9 mouse cellular contexts compared by ENCODE assay signal in the genomic region with DNA sequence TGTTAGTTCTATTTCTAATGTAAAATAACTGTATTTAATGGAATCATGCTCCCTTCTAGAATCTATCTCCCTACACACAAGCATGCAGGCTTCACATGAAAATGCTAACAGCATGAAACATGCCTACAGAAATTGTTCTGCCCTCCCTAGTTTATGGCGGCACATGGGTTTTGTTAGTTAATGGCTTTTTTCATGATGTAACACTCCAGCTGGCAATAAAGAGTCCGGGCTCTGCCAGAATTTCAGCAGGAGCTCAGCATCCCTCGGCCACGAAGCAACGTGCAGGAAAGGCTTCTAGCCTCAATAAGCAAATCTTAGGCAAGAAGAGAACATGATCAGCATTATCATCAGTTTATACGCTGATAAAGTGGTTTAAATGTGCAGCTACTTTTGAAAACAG. TPM values are rescaled to one million over a fixed set of nuclear protein-coding genes. Genes with fewer than 3 reads are reported as not detected.
DNase-seq lines count a peak whose midpoint lies in the region; ATAC-seq and TF ChIP-seq lines count a peak whose summit lies in the region.
"Had no signal": no experiment of that assay in that cellular context is flagged by ENCODE, and none has a peak within 500 bp of the region (broad histone marks: within the 10 kb centered on the region; RNA-seq: fewer than 3 reads in every experiment).

No protein-coding gene starts in this region.

- H3K4me2 ChIP-seq in heart, embryonic 11.5 days, result no peak overlapping the region
- H3K4me2 ChIP-seq in forebrain, postnatal 0 days (ENCODE audit: low read depth), result no peak overlapping the region
- no peak overlapping the region for H3K4me2 ChIP-seq in limb, embryonic 14.5 days (replicated peaks; ENCODE audit: low read depth, low read length, severe bottlenecking)
- no peak overlapping the region for H3K4me2 ChIP-seq in stomach, postnatal 0 days (replicated peaks; ENCODE audit: low read depth)

- no peaks in the 10 kb centered on the region for H3K4me1 ChIP-seq in heart, embryonic 11.5 days (ENCODE audit: control insufficient read depth, insufficient read depth, low read length)
- H3K4me1 ChIP-seq in forebrain, postnatal 0 days (ENCODE audit: insufficient read depth), result no peaks in the 10 kb centered on the region
- peaks cover 6% of the 10 kb centered on the region; the same call in 1 of the 2 replicates for H3K4me1 ChIP-seq in limb, embryonic 14.5 days (ENCODE audit: control insufficient read depth, insufficient read depth, low read length)
- H3K4me1 ChIP-seq in stomach, postnatal 0 days (replicated peaks; ENCODE audit: control insufficient read depth, insufficient read depth), result no peaks in the 10 kb centered on the region

- no peak overlapping the region for H3K4me3 ChIP-seq in heart, embryonic 11.5 days (ENCODE audit: low read depth, low read length)
- no peak overlapping the region for H3K4me3 ChIP-seq in forebrain, postnatal 0 days (ENCODE audit: low read depth, low read length)
- H3K4me3 ChIP-seq in limb, embryonic 14.5 days (replicated peaks; ENCODE audit: low read length), result no peak overlapping the region
- no peak overlapping the region for H3K4me3 ChIP-seq in stomach, postnatal 0 days (ENCODE audit: low read depth, low read length)

- WGBS in heart, embryonic 11.5 days (ENCODE audit: insufficient replicate concordance), result 80% methylated on average over 6 of the region's 6 CpGs
- 36% methylated on average over 6 of the region's 6 CpGs for WGBS in forebrain, postnatal 0 days
- WGBS in limb, embryonic 14.5 days, result 24% methylated on average over 6 of the region's 6 CpGs
- WGBS in stomach, postnatal 0 days, result 66% methylated on average over 6 of the region's 6 CpGs

- no peak overlapping the region for H3K27ac ChIP-seq in heart, embryonic 11.5 days (ENCODE audit: low read depth, low read length)
- 0 out of 2 replicates have a peak overlapping the region, but pooled peaks have one; percentile 21 for H3K27ac ChIP-seq in forebrain, postnatal 0 days (ENCODE audit: low read depth, low read length)
- no peak overlapping the region for H3K27ac ChIP-seq in limb, embryonic 14.5 days (replicated peaks; ENCODE audit: low read depth, low read length)
- no peak overlapping the region for H3K27ac ChIP-seq in stomach, postnatal 0 days (replicated peaks)

- no peak for ATAC-seq in heart, embryonic 11.5 days (replicated peaks; ENCODE audit: insufficient number of reproducible peaks, low FRiP score, low TSS enrichment)
- peak; percentile 63 for ATAC-seq in forebrain, postnatal 0 days
- ATAC-seq in limb, embryonic 14.5 days (ENCODE audit: low FRiP score, low read depth), result peak; percentile 57
- no peak for ATAC-seq in stomach, postnatal 0 days (ENCODE audit: low FRiP score, low TSS enrichment)
- ATAC-seq: activated CD4-positive, CD25-positive, alpha-beta regulatory T cell, adult 4 months had no signal

- no peak for TF ChIP-seq EP300 in stomach, postnatal 0 days (optimal IDR thresholded peaks at IDR 0.05)

- TF ChIP-seq CTCF in forebrain, postnatal 0 days (IDR thresholded peaks at IDR 0.05; ENCODE audit: low read depth), result no peak
- TF ChIP-seq CTCF in stomach, postnatal 0 days (IDR thresholded peaks at IDR 0.05; ENCODE audit: low read depth), result no peak

- H3K9me3 ChIP-seq in heart, embryonic 11.5 days (replicated peaks; ENCODE audit: control insufficient read depth, low read length), result no peaks in the 10 kb centered on the region
- H3K9me3 ChIP-seq in forebrain, postnatal 0 days (ENCODE audit: low read length), result no peaks in the 10 kb centered on the region
- no peaks in the 10 kb centered on the region for H3K9me3 ChIP-seq in limb, embryonic 14.5 days (ENCODE audit: control insufficient read depth, low read length)
- no peaks in the 10 kb centered on the region for H3K9me3 ChIP-seq in stomach, postnatal 0 days (ENCODE audit: control insufficient read depth, low read length)

- H3K36me3 ChIP-seq in heart, embryonic 11.5 days (ENCODE audit: control insufficient read depth, insufficient read depth, low read length), result no peaks in the 10 kb centered on the region
- no peaks in the 10 kb centered on the region for H3K36me3 ChIP-seq in forebrain, postnatal 0 days (ENCODE audit: insufficient read depth)
- H3K36me3 ChIP-seq in limb, embryonic 14.5 days (ENCODE audit: control insufficient read depth, insufficient read depth, low read length), result no peaks in the 10 kb centered on the region
- no peaks in the 10 kb centered on the region for H3K36me3 ChIP-seq in stomach, postnatal 0 days (ENCODE audit: control insufficient read depth, insufficient read depth, low read length)

- H3K9ac ChIP-seq in heart, embryonic 11.5 days (ENCODE audit: low read depth, low read length), result no peak overlapping the region
- H3K9ac ChIP-seq in forebrain, postnatal 0 days, result no peak overlapping the region
- H3K9ac ChIP-seq in limb, embryonic 14.5 days (ENCODE audit: low read depth, low read length, severe bottlenecking), result no peak overlapping the region
- no peak overlapping the region for H3K9ac ChIP-seq in stomach, postnatal 0 days (ENCODE audit: low read length)

- no peak for TF ChIP-seq POLR2A in limb, embryonic 14.5 days (IDR thresholded peaks at IDR 0.05; ENCODE audit: borderline replicate concordance, extremely low read depth, insufficient read depth, insufficient read length)

- H3K27me3 ChIP-seq in heart, embryonic 11.5 days (ENCODE audit: control insufficient read depth, insufficient read depth, low read length), result no peaks in the 10 kb centered on the region
- H3K27me3 ChIP-seq in forebrain, postnatal 0 days (ENCODE audit: insufficient read depth, low read length), result no peaks in the 10 kb centered on the region
- no peaks in the 10 kb centered on the region for H3K27me3 ChIP-seq in limb, embryonic 14.5 days (ENCODE audit: control insufficient read depth, insufficient read depth, low read length)
- no peaks in the 10 kb centered on the region for H3K27me3 ChIP-seq in stomach, postnatal 0 days (ENCODE audit: control insufficient read depth, insufficient read depth, low read length)

- DNase-seq in heart, postnatal 4 days, result peak; percentile 7
- peak; percentile 69 for DNase-seq in cerebellum, adult 11 months
- peak; percentile 60 for DNase-seq in forebrain, postnatal 0 days
- DNase-seq in limb, embryonic 14.5 days (ENCODE audit: low spot score), result peak; percentile 58
- DNase-seq in adrenal gland, postnatal 4 days (ENCODE audit: low spot score in 2 of 2), result no peak
- no peak for DNase-seq in lung, postnatal 36 days
- DNase-seq in stomach, postnatal 0 days (ENCODE audit: low spot score), result no peak

RNA-seq across cellular contexts. Expression of a gene that starts 32.8 kb away (rescaled TPM):
- total RNA-seq in heart, postnatal 4 days (2021), result 1 to 10 TPM; 2.1 TPM
- polyA plus RNA-seq in heart, embryonic 11.5 days (2014; fragmentation: Nextera tagmentation; extraction: Ambion mirVana), result 0.32 and 0.56 TPM in 2 replicates
- total RNA-seq in forebrain, postnatal 0 days (2014; rRNA removed), result 26.6 and 34.8 TPM in 2 replicates
- polyA plus RNA-seq in forebrain, postnatal 0 days (2015; fragmentation: Nextera tagmentation; extraction: Ambion mirVana), result 2.5 and 4.8 TPM in 2 replicates
- polyA plus RNA-seq in limb, embryonic 14.5 days (2012; rRNA removed), result 0.85 and 0.87 TPM in 2 replicates
- polyA plus RNA-seq in limb, embryonic 14.5 days (2014; fragmentation: Nextera tagmentation; extraction: Ambion mirVana), result 0.83 and 1.0 TPM in 2 replicates
- total RNA-seq in adrenal gland, postnatal 4 days (2021), result 10 to 100 TPM in 1 of 2 experiments, 1 to 10 TPM in 1; 8.5 to 11.5 TPM
- 1.6 and 1.8 TPM in 2 replicates for polyA plus RNA-seq in stomach, postnatal 0 days (2015; fragmentation: Nextera tagmentation; extraction: Ambion mirVana)

Comparison
In these comparisons a context has a peak if more than half of its experiments do, and no peak if none do; other contexts are left out.
1. DNase-seq: peak in heart, postnatal 4 days (single experiment), cerebellum, adult 11 months (single experiment), forebrain, postnatal 0 days (single experiment) and limb, embryonic 14.5 days (single experiment); none in adrenal gland, postnatal 4 days (0 of 2), lung, postnatal 36 days (single experiment) and stomach, postnatal 0 days (single experiment).
2. ATAC-seq: peak in forebrain, postnatal 0 days (single experiment) and limb, embryonic 14.5 days (single experiment); none in heart, embryonic 11.5 days (single experiment) and stomach, postnatal 0 days (single experiment).